Mouse (Mus musculus) stomach, embryonic 15.5 days (tissue): ENCODE measurements around the gene Cfap299. TPM values are rescaled to one million over a fixed set of nuclear protein-coding genes. Genes with fewer than 3 reads are reported as not detected.

Experiments used
- ATAC-seq: fragments of 200-750 bp; cut with Nextera tagmentation; 2 replicates; pipeline ENCODE4 v1.8.0; 2017; ENCODE audit warnings: low read depth, moderate number of reproducible peaks, moderate TSS enrichment; ENCODE audit not compliant: insufficient read depth, low FRiP score
- H3K27ac ChIP-seq: fragments of 300-500 bp; sonication (generic); 2 replicates; pipeline ENCODE4 v1.5.1; 2015; ENCODE audit warnings: mild to moderate bottlenecking, inconsistent platforms
- H3K27me3 ChIP-seq: fragments of 300-500 bp; sonication (generic); replicated peaks from 2 replicates; pipeline ENCODE4 v1.6.1; 2015; ENCODE audit warnings: inconsistent platforms
- H3K36me3 ChIP-seq: fragments of 300-500 bp; sonication (generic); 2 replicates; pipeline ENCODE4 v1.6.1; 2015; ENCODE audit warnings: inconsistent platforms
- H3K4me1 ChIP-seq: fragments of 300-500 bp; sonication (generic); 2 replicates; pipeline ENCODE4 v1.6.1; 2015; ENCODE audit warnings: inconsistent platforms
- H3K4me2 ChIP-seq: fragments of 300-500 bp; sonication (generic); 2 replicates; pipeline ENCODE4 v1.6.1; 2015; ENCODE audit warnings: mild to moderate bottlenecking, inconsistent platforms
- H3K4me3 ChIP-seq: fragments of 300-500 bp; sonication (generic); replicated peaks from 2 replicates; pipeline ENCODE4 v1.5.1; 2015; ENCODE audit warnings: inconsistent platforms
- H3K9ac ChIP-seq: fragments of 300-500 bp; sonication (generic); 2 replicates; pipeline ENCODE4 v1.6.1; 2015; ENCODE audit warnings: inconsistent platforms
- H3K9me3 ChIP-seq: fragments of 300-500 bp; sonication (generic); 2 replicates; pipeline ENCODE4 v1.6.1; 2016; ENCODE audit warnings: inconsistent platforms
- WGBS: fragments of 180-500 bp; shearing (Covaris S2); methylation state at CpG from one replicate; pipeline ENCODE4 v1.1.7; 2015; 5-methylcytosine and 5-hydroxymethylcytosine counted together
- polyA plus RNA-seq: library from polyadenylated mRNA; unstranded; fragments of >200 nt; fragmentation: Nextera tagmentation; extraction: Ambion mirVana; gene quantifications from 2 replicates; pipeline ENCODE4 v1.2.1, GENCODE M21; 2015

The Cfap299 gene
- polyA plus RNA-seq, 1 experiment from 2014 or later, result 0.49 TPM

DNA sequence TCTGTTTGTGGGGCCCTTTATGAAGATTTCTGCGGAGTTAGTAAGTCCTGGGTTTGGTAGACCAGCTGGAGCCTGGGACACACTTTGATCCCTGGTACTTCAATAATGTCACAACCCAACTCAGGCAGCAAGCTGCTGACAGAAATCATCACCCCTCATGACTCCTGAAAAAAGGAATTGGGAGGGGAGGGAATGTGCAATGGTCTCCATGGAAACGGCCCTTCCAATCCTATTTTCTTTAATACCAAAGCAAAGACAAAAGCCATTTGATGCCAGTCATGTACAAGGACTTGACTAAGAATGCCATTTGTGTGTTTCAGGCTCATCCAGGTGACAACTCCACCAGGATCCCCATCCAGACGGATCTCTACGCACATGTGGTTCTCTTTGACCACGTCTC is 472.4 kb downstream of the Cfap299 start:
- ATAC-seq, result no peak
- no peaks in the 10 kb centered on the region for H3K4me1 ChIP-seq
- no peak overlapping the region for H3K9ac ChIP-seq
- H3K4me2 ChIP-seq, result no peak overlapping the region
- no peaks in the 10 kb centered on the region for H3K9me3 ChIP-seq
- H3K4me3 ChIP-seq, result no peak overlapping the region
- H3K27ac ChIP-seq, result no peak overlapping the region
- no peaks in the 10 kb centered on the region for H3K36me3 ChIP-seq
- WGBS, result 82% methylated on average over 5 of the region's 5 CpGs
- no peaks in the 10 kb centered on the region for H3K27me3 ChIP-seq

DNA sequence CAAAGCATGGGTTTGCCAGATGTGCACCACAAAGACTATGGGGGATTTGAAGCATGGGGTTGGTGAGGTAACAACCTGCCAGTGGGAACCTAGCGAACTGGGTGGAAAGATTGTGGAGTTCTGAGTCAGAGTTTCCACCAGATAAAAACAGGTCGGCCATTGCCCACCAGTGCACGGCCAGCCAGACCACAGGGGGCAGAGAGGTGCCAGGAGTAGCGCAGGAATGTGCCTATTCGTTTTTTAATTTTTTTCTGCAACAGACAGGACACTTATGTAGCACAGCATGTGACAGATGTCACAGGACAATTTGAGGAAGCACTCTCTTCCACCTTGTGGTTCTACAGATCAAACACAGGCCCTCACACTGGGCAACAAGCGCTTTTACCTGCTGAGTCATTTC is 475.7 kb downstream of the Cfap299 start:
- Histone ChIP-seq H3K27me3 (no peaks in the 10 kb centered on the region), H3K9me3 (no peaks in the 10 kb centered on the region), H3K4me1 (no peaks in the 10 kb centered on the region), H3K4me3 (no peak overlapping the region), H3K9ac (no peak overlapping the region), H3K4me2 (no peak overlapping the region), H3K27ac (no peak overlapping the region), H3K36me3 (no peaks in the 10 kb centered on the region)
- no peak for ATAC-seq
- WGBS, result 83% methylated on average over 6 of the region's 6 CpGs

DNA sequence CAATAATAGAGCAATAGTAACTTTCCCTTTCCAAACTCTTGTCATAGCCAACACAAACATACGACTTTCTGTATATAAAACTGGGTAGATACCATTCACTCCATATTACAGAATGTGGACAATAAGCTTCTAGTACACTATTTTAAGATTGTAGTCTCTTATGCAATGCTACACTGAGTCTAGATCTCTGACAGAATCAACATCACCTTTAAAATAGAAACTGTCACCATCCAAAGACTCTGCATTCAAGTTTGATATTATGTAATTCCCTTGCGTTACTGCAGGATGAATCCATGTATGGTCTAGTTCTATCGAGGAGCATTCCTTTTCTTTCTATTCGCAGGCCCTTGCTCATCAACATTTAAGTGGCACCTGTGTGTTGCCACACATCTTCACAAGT is 477.4 kb downstream of the Cfap299 start:
- no peak for ATAC-seq
- no peak overlapping the region for H3K9ac ChIP-seq
- H3K4me1 ChIP-seq, result no peaks in the 10 kb centered on the region
- H3K36me3 ChIP-seq, result no peaks in the 10 kb centered on the region
- WGBS, result 83% methylated on average over 4 of the region's 4 CpGs
- no peak overlapping the region for H3K27ac ChIP-seq
- H3K9me3 ChIP-seq, result no peaks in the 10 kb centered on the region
- no peak overlapping the region for H3K4me2 ChIP-seq
- H3K27me3 ChIP-seq, result no peaks in the 10 kb centered on the region
- no peak overlapping the region for H3K4me3 ChIP-seq

- no peaks in the 10 kb centered on the region for H3K9me3 ChIP-seq
- WGBS, result 68% methylated on average over 7 of the region's 7 CpGs
- no peaks in the 10 kb centered on the region for H3K4me1 ChIP-seq
- H3K4me3 ChIP-seq, result no peak overlapping the region
- H3K27me3 ChIP-seq, result no peaks in the 10 kb centered on the region
- no peak overlapping the region for H3K9ac ChIP-seq
- H3K36me3 ChIP-seq, result no peaks in the 10 kb centered on the region
- no peak for ATAC-seq
- H3K4me2 ChIP-seq, result no peak overlapping the region
- H3K27ac ChIP-seq, result no peak overlapping the region
These were observed 477.9 kb downstream of the Cfap299 start for GRCm38 (mm10) chr5:98807022-98807421.

DNA sequence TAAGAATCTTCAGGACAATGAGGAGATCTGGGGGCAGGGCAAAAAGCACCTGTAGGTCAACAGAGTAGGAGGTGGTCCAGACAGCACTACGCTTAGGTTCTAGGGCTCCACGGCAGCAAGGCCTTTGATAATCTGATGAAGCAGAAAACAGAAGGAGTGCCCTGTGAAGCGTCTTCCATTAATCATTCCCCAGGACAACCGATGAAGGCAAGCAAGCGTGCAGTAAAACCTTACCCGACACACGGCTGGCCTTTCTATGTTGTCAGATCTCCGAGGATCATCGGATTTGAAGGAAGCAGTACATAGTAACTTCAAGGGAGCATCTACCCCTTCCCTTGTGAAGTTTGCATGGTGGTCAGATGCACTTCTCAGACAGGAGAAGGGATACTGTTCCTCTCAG is 478.8 kb downstream of the Cfap299 start:
- 42% methylated on average over 9 of the region's 9 CpGs for WGBS

GRCm38 (mm10) chr5:98812380-98812779 is 483.3 kb downstream of the Cfap299 start:
- no peak overlapping the region for H3K4me2 ChIP-seq

More for the DNA sequence above, 478.8 kb downstream of the Cfap299 start:
- Histone ChIP-seq H3K4me2 (no peak overlapping the region), H3K27ac (no peak overlapping the region), H3K27me3 (no peaks in the 10 kb centered on the region), H3K9me3 (no peaks in the 10 kb centered on the region), H3K9ac (no peak overlapping the region), H3K36me3 (no peaks in the 10 kb centered on the region), H3K4me3 (no peak overlapping the region), H3K4me1 (no peaks in the 10 kb centered on the region)
- ATAC-seq, result no peak

DNA sequence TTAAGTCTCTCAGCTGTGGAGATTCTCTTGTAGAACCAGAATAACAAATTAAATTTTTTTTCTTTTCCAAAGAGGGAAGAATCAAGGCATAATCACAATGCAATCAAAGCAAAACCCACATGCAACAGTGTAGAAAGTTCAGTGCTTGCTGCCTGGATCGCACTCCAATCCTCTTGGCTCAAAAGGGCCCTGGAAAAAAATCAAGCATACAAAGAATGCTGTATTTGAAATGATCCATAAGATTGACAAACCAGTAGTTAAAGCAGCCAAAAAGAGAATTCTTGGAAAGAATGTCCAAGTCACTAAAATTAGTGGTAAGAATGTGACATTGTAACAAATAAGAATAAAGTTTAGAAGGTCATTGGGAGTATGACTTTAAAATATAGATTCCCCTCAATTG is 486.2 kb downstream of the Cfap299 start:
- no peak overlapping the region for H3K4me2 ChIP-seq
- no peaks in the 10 kb centered on the region for H3K36me3 ChIP-seq
- 86% methylated on average over 1 of the region's 1 CpGs for WGBS
- H3K9ac ChIP-seq, result no peak overlapping the region
- no peak for ATAC-seq
- no peaks in the 10 kb centered on the region for H3K27me3 ChIP-seq
- H3K27ac ChIP-seq, result no peak overlapping the region
- no peak overlapping the region for H3K4me3 ChIP-seq
- H3K4me1 ChIP-seq, result no peaks in the 10 kb centered on the region
- no peaks in the 10 kb centered on the region for H3K9me3 ChIP-seq

More at GRCm38 (mm10) chr5:98812380-98812779, 483.3 kb downstream of the Cfap299 start:
- no peak for ATAC-seq
- WGBS, result 88% methylated on average over 1 of the region's 1 CpGs
- H3K27ac ChIP-seq, result no peak overlapping the region
- no peaks in the 10 kb centered on the region for H3K36me3 ChIP-seq
- no peak overlapping the region for H3K9ac ChIP-seq
- H3K4me1 ChIP-seq, result no peaks in the 10 kb centered on the region
- no peaks in the 10 kb centered on the region for H3K27me3 ChIP-seq
- no peak overlapping the region for H3K4me3 ChIP-seq
- no peaks in the 10 kb centered on the region for H3K9me3 ChIP-seq

- no peaks in the 10 kb centered on the region for H3K9me3 ChIP-seq
- WGBS, result 79% methylated on average over 9 of the region's 9 CpGs
These were observed 504.7 kb downstream of the Cfap299 start for GRCm38 (mm10) chr5:98833760-98834159.

GRCm38 (mm10) chr5:98834300-98834699 is 505.2 kb downstream of the Cfap299 start:
- Histone ChIP-seq H3K36me3 (no peaks in the 10 kb centered on the region), H3K27me3 (no peaks in the 10 kb centered on the region), H3K9me3 (no peaks in the 10 kb centered on the region), H3K4me3 (no peak overlapping the region), H3K27ac (no peak overlapping the region), H3K4me1 (no peaks in the 10 kb centered on the region), H3K4me2 (no peak overlapping the region), H3K9ac (no peak overlapping the region)
- no peak for ATAC-seq
- 90% methylated on average over 6 of the region's 6 CpGs for WGBS

More at GRCm38 (mm10) chr5:98833760-98834159, 504.7 kb downstream of the Cfap299 start:
- no peak for ATAC-seq
- no peaks in the 10 kb centered on the region for H3K36me3 ChIP-seq
- no peaks in the 10 kb centered on the region for H3K27me3 ChIP-seq
- no peaks in the 10 kb centered on the region for H3K4me1 ChIP-seq
- no peak overlapping the region for H3K9ac ChIP-seq
- H3K27ac ChIP-seq, result no peak overlapping the region
- H3K4me3 ChIP-seq, result no peak overlapping the region
- no peak overlapping the region for H3K4me2 ChIP-seq

DNA sequence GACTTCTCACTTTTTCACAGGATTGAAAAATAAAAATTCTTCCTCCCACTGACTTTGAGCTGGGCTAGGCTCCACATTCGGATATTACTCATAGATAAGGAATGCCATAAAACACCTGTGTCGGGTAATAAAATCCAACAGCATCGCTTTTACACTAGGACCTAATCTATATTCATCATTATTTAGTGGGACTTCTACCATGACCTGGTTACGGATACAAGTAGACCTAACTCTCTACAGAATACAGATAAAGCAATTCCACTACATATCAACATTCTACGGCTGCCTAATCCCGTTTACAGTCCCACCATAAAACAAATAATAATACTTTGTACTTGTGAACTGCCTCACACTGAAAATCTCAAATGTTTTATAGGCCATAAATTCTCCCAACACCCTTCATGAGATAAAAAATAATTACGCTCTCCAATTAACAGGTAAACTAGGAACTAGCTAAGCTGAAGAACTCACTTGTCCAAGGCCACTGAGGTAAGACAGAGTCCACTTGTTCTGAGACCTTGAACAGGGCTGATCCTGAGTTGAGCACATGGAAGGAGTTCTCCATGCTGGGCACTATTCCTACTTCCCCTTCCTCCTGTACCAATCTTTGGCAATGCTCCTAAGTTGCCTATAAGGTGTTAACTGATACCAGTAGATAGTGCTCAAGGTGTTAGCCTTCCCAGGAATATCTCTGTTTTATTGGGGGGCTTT is 513.7 kb downstream of the Cfap299 start:
- Histone ChIP-seq H3K9ac (no peak overlapping the region), H3K27ac (no peak overlapping the region), H3K4me1 (no peaks in the 10 kb centered on the region), H3K4me2 (no peak overlapping the region), H3K27me3 (no peaks in the 10 kb centered on the region), H3K4me3 (no peak overlapping the region), H3K9me3 (no peaks in the 10 kb centered on the region), H3K36me3 (no peaks in the 10 kb centered on the region)
- no peak for ATAC-seq
- WGBS, result 69% methylated on average over 7 of the region's 7 CpGs

DNA sequence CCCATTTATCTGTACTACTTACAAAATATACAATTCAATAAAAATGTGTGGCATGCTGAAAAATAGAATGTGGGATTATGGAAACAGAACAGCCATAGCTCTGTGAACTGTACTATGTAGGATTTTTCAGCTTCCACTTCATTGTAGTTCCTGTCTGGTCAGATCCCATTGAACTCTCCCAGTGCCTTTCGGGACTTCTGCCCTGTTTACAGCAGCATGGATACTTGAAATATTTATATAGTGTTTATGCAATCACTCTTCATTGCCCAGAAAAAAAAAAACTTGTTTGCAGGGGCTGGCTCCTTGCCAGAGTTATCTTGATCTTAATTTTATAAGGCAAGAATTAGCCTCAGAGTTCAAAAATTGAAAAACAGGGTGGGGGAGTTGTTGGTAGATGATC is 515.6 kb downstream of the Cfap299 start:
- Histone ChIP-seq H3K27ac (no peak overlapping the region), H3K4me3 (no peak overlapping the region), H3K4me2 (no peak overlapping the region), H3K36me3 (no peaks in the 10 kb centered on the region), H3K9ac (no peak overlapping the region), H3K27me3 (no peaks in the 10 kb centered on the region), H3K4me1 (no peaks in the 10 kb centered on the region), H3K9me3 (no peaks in the 10 kb centered on the region)
- ATAC-seq, result no peak
- 38% methylated on average over 1 of the region's 1 CpGs for WGBS
